Mouse (Mus musculus): ENCODE data around the gene Gm10198. TPM values are rescaled to one million over a fixed set of nuclear protein-coding genes. Genes with fewer than 3 reads are reported as not detected.

The Gm10198 gene
- polyA plus RNA-seq, 1 experiment from 2014 or later = not detected

DNA sequence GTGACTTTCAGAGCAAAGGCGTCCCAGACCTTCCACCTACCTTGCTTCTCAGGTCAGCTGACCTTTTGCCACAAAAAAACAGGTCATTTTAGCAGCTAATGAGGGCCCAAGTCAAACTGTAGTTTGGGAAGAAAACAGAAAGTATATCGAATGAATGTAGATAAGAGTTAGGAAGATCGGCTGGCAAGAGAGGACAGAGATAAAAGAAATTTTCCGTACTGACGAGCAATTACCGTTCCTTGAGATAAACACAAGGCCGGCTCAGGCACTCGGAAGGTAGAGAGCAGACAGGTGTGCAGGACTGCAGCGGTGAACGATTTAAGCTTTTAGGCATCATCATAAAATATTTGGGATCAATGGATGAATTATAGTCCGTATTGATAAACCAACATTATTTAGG is 15.4 kb upstream of the Gm10198 start:
- Histone ChIP-seq H3K4me2 (replicated peaks; ENCODE audit: low read depth, low read length) (no peak overlapping the region), H3K36me3 (ENCODE audit: insufficient read depth, low read length) (no peaks in the 10 kb centered on the region), H3K9me3 (ENCODE audit: low read length) (0 out of 2 replicates have a peak, but pooled peaks cover 7% of the 10 kb centered on the region), H3K27me3 (ENCODE audit: insufficient read depth, low read length) (no peaks in the 10 kb centered on the region), H3K9ac (replicated peaks; ENCODE audit: low read length) (no peak overlapping the region), H3K4me3 (ENCODE audit: low read length) (no peak overlapping the region), H3K27ac (ENCODE audit: low read length) (no peak overlapping the region), H3K4me1 (ENCODE audit: insufficient read depth, low read length) (no peaks in the 10 kb centered on the region)
- no peak for ATAC-seq (ENCODE audit: low FRiP score, low TSS enrichment)
- 92% methylated on average over 11 of the region's 11 CpGs for WGBS

DNA sequence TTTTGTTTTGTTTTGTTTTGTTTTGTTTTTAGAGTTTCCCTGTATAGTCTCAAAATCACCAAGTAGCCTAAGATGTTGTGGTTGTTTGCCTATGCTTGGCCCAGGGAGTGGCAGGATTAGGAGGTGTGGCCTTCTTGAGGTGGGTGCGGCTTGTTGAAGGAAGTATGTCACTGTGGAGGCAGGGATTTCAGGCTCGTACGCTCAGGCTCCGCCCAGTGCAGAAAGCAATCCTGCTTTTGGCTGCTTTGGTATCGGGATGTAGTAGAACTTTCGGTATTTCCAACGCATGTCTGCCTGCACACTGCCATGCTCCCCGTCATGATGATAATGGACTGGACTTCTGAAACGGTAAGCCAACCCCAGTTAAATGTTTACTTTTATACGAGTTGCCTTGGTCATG is 12.5 kb upstream of the Gm10198 start:
- no peaks in the 10 kb centered on the region for H3K4me1 ChIP-seq (ENCODE audit: insufficient read depth, low read length)
- ATAC-seq (ENCODE audit: low FRiP score, low TSS enrichment) = no peak
- 86% methylated on average over 10 of the region's 10 CpGs for WGBS
- no peak overlapping the region for H3K4me2 ChIP-seq (replicated peaks; ENCODE audit: low read depth, low read length)
- H3K27me3 ChIP-seq (ENCODE audit: insufficient read depth, low read length) = no peaks in the 10 kb centered on the region
- no peaks in the 10 kb centered on the region for H3K36me3 ChIP-seq (ENCODE audit: insufficient read depth, low read length)
- 0 out of 2 replicates have a peak, but pooled peaks cover 7% of the 10 kb centered on the region for H3K9me3 ChIP-seq (ENCODE audit: low read length)
- H3K9ac ChIP-seq (replicated peaks; ENCODE audit: low read length) = no peak overlapping the region
- no peak overlapping the region for H3K4me3 ChIP-seq (ENCODE audit: low read length)
- H3K27ac ChIP-seq (ENCODE audit: low read length) = no peak overlapping the region

GRCm38 (mm10) chr13:111598111-111598510 is 5.5 kb downstream of the Gm10198 start:
- WGBS = 90% methylated on average over 7 of the region's 7 CpGs
- Histone ChIP-seq H3K4me3 (ENCODE audit: low read length) (no peak overlapping the region), H3K27ac (ENCODE audit: low read length) (no peak overlapping the region), H3K27me3 (ENCODE audit: insufficient read depth, low read length) (no peaks in the 10 kb centered on the region), H3K36me3 (ENCODE audit: insufficient read depth, low read length) (no peaks in the 10 kb centered on the region), H3K9ac (replicated peaks; ENCODE audit: low read length) (no peak overlapping the region), H3K9me3 (ENCODE audit: low read length) (no peaks in the 10 kb centered on the region), H3K4me2 (replicated peaks; ENCODE audit: low read depth, low read length) (no peak overlapping the region), H3K4me1 (ENCODE audit: insufficient read depth, low read length) (no peaks in the 10 kb centered on the region)
- no peak for ATAC-seq (ENCODE audit: low FRiP score, low TSS enrichment)

DNA sequence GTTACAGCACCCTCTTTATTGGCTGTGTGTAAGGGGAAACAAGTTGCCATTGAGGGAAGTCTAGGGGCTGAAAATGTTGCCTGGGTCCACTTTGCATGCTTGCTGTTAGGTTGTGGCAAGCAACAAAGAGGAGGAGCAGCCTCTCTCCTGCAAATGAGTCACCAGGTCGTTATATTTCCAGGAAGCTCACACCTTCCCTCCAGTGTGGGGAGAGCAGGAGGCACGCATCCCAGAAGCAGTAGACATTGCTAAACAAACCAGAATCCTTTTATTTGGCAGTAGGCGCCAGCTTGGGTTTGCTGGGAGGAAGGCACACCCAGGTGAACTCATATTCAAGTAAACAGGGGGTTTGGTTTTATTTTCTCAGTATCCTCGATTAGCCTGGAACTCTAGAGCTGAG is 8.8 kb downstream of the Gm10198 start:
- no peaks in the 10 kb centered on the region for H3K36me3 ChIP-seq (ENCODE audit: insufficient read depth, low read length)
- no peak overlapping the region for H3K27ac ChIP-seq (ENCODE audit: low read length)
- no peaks in the 10 kb centered on the region for H3K4me1 ChIP-seq (ENCODE audit: insufficient read depth, low read length)
- H3K9me3 ChIP-seq (ENCODE audit: low read length) = no peaks in the 10 kb centered on the region
- no peak overlapping the region for H3K9ac ChIP-seq (replicated peaks; ENCODE audit: low read length)
- no peak overlapping the region for H3K4me3 ChIP-seq (ENCODE audit: low read length)
- no peak overlapping the region for H3K4me2 ChIP-seq (replicated peaks; ENCODE audit: low read depth, low read length)
- ATAC-seq (ENCODE audit: low FRiP score, low TSS enrichment) = no peak
- H3K27me3 ChIP-seq (ENCODE audit: insufficient read depth, low read length) = no peaks in the 10 kb centered on the region
- 70% methylated on average over 4 of the region's 4 CpGs for WGBS

DNA sequence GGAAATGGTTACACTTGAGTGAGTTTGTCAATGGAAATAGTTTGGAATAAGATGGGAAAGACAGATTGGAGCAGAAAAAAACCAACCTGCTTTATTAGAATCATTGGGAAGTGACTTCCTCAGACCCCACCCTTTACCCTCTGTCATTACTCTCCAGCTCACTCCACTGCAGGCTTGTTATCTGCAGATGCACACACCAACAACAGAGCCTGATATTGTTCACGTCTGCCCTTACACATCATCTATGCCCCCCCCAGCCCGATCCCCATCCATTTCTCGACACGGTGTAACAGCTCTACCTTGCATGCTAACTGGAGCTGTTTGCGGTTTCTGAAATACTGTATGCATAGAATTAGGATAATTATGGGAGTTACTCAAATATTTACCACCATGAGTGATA is 12.2 kb downstream of the Gm10198 start:
- Histone ChIP-seq H3K27me3 (ENCODE audit: insufficient read depth, low read length) (no peaks in the 10 kb centered on the region), H3K36me3 (ENCODE audit: insufficient read depth, low read length) (no peaks in the 10 kb centered on the region), H3K4me1 (ENCODE audit: insufficient read depth, low read length) (no peaks in the 10 kb centered on the region), H3K4me2 (replicated peaks; ENCODE audit: low read depth, low read length) (no peak overlapping the region), H3K9ac (replicated peaks; ENCODE audit: low read length) (no peak overlapping the region), H3K9me3 (ENCODE audit: low read length) (peaks cover 3% of the 10 kb centered on the region), H3K27ac (ENCODE audit: low read length) (no peak overlapping the region), H3K4me3 (ENCODE audit: low read length) (no peak overlapping the region)
- WGBS = 92% methylated on average over 5 of the region's 5 CpGs
- ATAC-seq (ENCODE audit: low FRiP score, low TSS enrichment) = no peak

DNA sequence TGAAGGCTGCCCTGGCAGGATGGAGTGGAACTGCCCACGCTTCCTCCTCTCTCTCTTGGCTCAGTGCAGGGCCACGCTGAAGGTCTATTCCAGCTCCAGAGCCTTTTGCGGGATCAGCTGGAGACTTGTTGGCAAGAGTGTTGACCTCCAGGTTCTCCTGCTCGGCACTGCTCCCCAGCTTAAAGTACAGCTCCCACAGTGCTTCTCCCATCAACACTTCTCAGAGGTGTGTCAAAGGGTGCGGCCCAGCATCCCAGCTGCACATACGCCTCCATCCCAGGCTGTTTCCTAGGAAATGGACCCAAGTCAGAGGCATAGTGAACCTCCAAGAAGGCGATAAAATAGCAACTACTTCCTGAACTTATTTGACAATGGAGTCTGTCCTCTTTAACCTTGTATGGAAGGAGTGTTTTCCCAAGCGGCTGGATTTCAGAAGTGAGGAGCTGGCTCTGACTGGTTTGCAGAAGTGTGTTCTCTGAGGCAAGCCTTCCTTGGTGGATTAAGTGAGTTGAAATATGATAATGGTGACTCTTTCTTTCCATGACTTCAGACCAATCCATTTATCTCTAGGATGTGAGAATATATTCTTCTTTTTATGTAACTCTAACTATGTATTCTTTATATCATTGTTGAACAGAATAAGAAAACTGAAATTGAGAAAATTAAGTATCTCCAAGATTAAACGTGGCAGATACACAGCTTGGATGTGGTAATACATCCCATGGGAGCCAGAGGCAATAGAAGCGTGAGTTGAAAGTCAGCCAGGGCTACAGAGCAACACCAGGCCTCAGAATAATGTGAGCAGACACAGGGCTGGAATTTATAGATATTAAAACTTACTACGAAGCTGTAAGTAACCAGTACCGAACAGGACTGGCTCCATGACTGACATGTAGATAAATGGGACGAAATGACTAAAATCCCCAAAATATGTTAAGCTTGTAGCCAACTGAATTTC is 23.9 kb downstream of the Gm10198 start:
- H3K9me3 ChIP-seq (ENCODE audit: low read length) = no peaks in the 10 kb centered on the region
- 66% methylated on average over 13 of the region's 13 CpGs for WGBS
- H3K4me2 ChIP-seq (replicated peaks; ENCODE audit: low read depth, low read length) = no peak overlapping the region
- no peaks in the 10 kb centered on the region for H3K36me3 ChIP-seq (ENCODE audit: insufficient read depth, low read length)
- no peak overlapping the region for H3K9ac ChIP-seq (replicated peaks; ENCODE audit: low read length)
- no peaks in the 10 kb centered on the region for H3K4me1 ChIP-seq (ENCODE audit: insufficient read depth, low read length)
- H3K27me3 ChIP-seq (ENCODE audit: insufficient read depth, low read length) = no peaks in the 10 kb centered on the region
- ATAC-seq (ENCODE audit: low FRiP score, low TSS enrichment) = no peak
- no peak overlapping the region for H3K27ac ChIP-seq (ENCODE audit: low read length)
- no peak overlapping the region for H3K4me3 ChIP-seq (ENCODE audit: low read length)

- no peak overlapping the region for H3K27ac ChIP-seq (ENCODE audit: low read length)
- H3K27me3 ChIP-seq (ENCODE audit: insufficient read depth, low read length) = no peaks in the 10 kb centered on the region
- H3K4me3 ChIP-seq (ENCODE audit: low read length) = no peak overlapping the region
- no peaks in the 10 kb centered on the region for H3K36me3 ChIP-seq (ENCODE audit: insufficient read depth, low read length)
- no peaks in the 10 kb centered on the region for H3K9me3 ChIP-seq (ENCODE audit: low read length)
- H3K4me2 ChIP-seq (replicated peaks; ENCODE audit: low read depth, low read length) = no peak overlapping the region
- WGBS = 81% methylated on average over 4 of the region's 4 CpGs
- ATAC-seq (ENCODE audit: low FRiP score, low TSS enrichment) = no peak
- H3K9ac ChIP-seq (replicated peaks; ENCODE audit: low read length) = no peak overlapping the region
- no peaks in the 10 kb centered on the region for H3K4me1 ChIP-seq (ENCODE audit: insufficient read depth, low read length)
Observed at GRCm38 (mm10) chr13:111620433-111620832, 27.8 kb downstream of the Gm10198 start.

DNA sequence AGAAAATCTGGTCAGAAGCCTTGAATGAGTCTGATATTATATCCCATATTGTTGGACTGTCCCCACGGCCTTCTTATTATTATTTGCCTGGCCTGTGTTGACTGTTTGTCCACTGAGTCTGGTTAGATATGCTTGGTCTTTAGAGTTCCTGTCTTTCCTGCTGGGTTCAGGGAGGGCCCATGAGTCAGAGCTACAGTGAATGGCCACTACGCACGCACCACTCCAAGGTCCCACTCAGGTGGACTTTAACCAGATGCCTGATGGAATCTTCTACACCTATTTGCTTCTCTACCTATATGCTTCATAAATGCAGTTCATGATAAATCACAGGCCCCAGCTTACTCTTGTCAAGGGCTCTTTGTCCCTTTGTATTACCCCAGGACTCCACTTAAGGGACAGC is 29.8 kb downstream of the Gm10198 start:
- WGBS = 91% methylated on average over 3 of the region's 3 CpGs

GRCm38 (mm10) chr13:111623112-111623511 is 30.5 kb downstream of the Gm10198 start:
- H3K27ac ChIP-seq (ENCODE audit: low read length) = no peak overlapping the region
- H3K4me1 ChIP-seq (ENCODE audit: insufficient read depth, low read length) = no peaks in the 10 kb centered on the region
- no peak overlapping the region for H3K4me3 ChIP-seq (ENCODE audit: low read length)
- no peaks in the 10 kb centered on the region for H3K9me3 ChIP-seq (ENCODE audit: low read length)
- 77% methylated on average over 7 of the region's 7 CpGs for WGBS
- no peak overlapping the region for H3K9ac ChIP-seq (replicated peaks; ENCODE audit: low read length)
- H3K36me3 ChIP-seq (ENCODE audit: insufficient read depth, low read length) = no peaks in the 10 kb centered on the region
- no peaks in the 10 kb centered on the region for H3K27me3 ChIP-seq (ENCODE audit: insufficient read depth, low read length)
- ATAC-seq (ENCODE audit: low FRiP score, low TSS enrichment) = no peak
- no peak overlapping the region for H3K4me2 ChIP-seq (replicated peaks; ENCODE audit: low read depth, low read length)

More for the DNA sequence above, 29.8 kb downstream of the Gm10198 start:
- Histone ChIP-seq H3K9me3 (ENCODE audit: low read length) (no peaks in the 10 kb centered on the region), H3K27ac (ENCODE audit: low read length) (no peak overlapping the region), H3K4me1 (ENCODE audit: insufficient read depth, low read length) (no peaks in the 10 kb centered on the region), H3K4me2 (replicated peaks; ENCODE audit: low read depth, low read length) (no peak overlapping the region), H3K36me3 (ENCODE audit: insufficient read depth, low read length) (no peaks in the 10 kb centered on the region), H3K9ac (replicated peaks; ENCODE audit: low read length) (no peak overlapping the region), H3K27me3 (ENCODE audit: insufficient read depth, low read length) (no peaks in the 10 kb centered on the region), H3K4me3 (ENCODE audit: low read length) (no peak overlapping the region)
- no peak for ATAC-seq (ENCODE audit: low FRiP score, low TSS enrichment)

DNA sequence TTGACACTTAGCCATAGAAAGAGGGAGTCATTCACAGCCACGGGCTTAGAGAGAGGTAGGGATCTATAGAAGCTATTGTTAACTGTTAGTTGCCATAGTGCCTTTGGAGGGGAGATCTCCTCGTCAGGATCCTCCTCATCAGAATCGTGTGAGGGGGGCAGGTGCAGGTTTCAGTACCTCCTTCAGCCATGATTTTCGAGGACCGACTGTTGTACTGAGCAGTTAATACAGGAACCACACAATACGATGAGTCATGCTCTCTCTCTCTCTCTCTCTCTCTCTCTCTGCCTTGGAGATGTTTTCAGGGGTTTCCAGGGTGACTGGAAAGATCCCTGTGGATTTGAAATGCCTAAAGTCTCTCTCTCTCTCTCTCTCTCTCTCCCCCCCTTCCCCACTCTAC is 31.5 kb downstream of the Gm10198 start:
- H3K4me1 ChIP-seq (ENCODE audit: insufficient read depth, low read length) = no peaks in the 10 kb centered on the region
- no peak overlapping the region for H3K27ac ChIP-seq (ENCODE audit: low read length)
- no peaks in the 10 kb centered on the region for H3K27me3 ChIP-seq (ENCODE audit: insufficient read depth, low read length)
- 79% methylated on average over 6 of the region's 6 CpGs for WGBS
- ATAC-seq (ENCODE audit: low FRiP score, low TSS enrichment) = no peak
- no peak overlapping the region for H3K9ac ChIP-seq (replicated peaks; ENCODE audit: low read length)
- no peaks in the 10 kb centered on the region for H3K36me3 ChIP-seq (ENCODE audit: insufficient read depth, low read length)
- no peak overlapping the region for H3K4me2 ChIP-seq (replicated peaks; ENCODE audit: low read depth, low read length)
- H3K9me3 ChIP-seq (ENCODE audit: low read length) = no peaks in the 10 kb centered on the region
- H3K4me3 ChIP-seq (ENCODE audit: low read length) = no peak overlapping the region
